Mouse (Mus musculus) MEL (cell line): Measurements from ENCODE around the gene Slc35b2. TPM values are rescaled to one million over a fixed set of nuclear protein-coding genes. Genes with fewer than 3 reads are reported as not detected.

Experiments
- DNase-seq: peaks from one replicate; pipeline ENCODE4 v3.0.0; 2011; ENCODE audit warnings: low read depth, low spot score
- H3K27ac ChIP-seq: 2 replicates; pipeline ENCODE4 v1.5.1; 2012; ENCODE audit warnings: low read depth, mild to moderate bottlenecking, control low read depth, low read length, moderate library complexity; ENCODE audit not compliant: control insufficient read depth
- H3K27me3 ChIP-seq, 2 experiments: fragments of 150-350 bp in 1 of 2; sonication (generic) in 1 of 2; 2 replicates each; pipeline ENCODE4 v1.6.1; 2012; ENCODE audit warnings: low read length in 2 of 2, mild to moderate bottlenecking in 2 of 2, improper control_type of control experiment in 1 of 2, moderate library complexity in 1 of 2; ENCODE audit not compliant: insufficient read depth in 2 of 2, control insufficient read depth in 1 of 2
- H3K36me3 ChIP-seq, 2 experiments: 2 replicates each; pipeline ENCODE4 v1.6.1; 2012 to 2014; ENCODE audit warnings: low read length in 2 of 2, improper control_type of control experiment in 1 of 2, inconsistent platforms in 1 of 2, mild to moderate bottlenecking in 1 of 2; ENCODE audit not compliant: insufficient read depth in 2 of 2, control insufficient read depth in 1 of 2
- H3K4me1 ChIP-seq, 2 experiments: fragments of 150-350 bp in 1 of 2; sonication (generic) in 1 of 2; 2 replicates each; pipeline ENCODE4 v1.6.1; 2012; ENCODE audit warnings: low read length in 2 of 2, improper control_type of control experiment in 1 of 2, mild to moderate bottlenecking in 1 of 2; ENCODE audit not compliant: insufficient read depth in 2 of 2, control insufficient read depth in 1 of 2
- H3K4me3 ChIP-seq, 2 experiments: fragments of 150-350 bp in 1 of 2; sonication (generic) in 1 of 2; 2 replicates each; pipeline ENCODE4 v1.5.1; 2012; ENCODE audit warnings: low read depth in 2 of 2, low read length in 2 of 2, mild to moderate bottlenecking in 2 of 2, moderate library complexity in 2 of 2, control low read depth in 1 of 2, improper control_type of control experiment in 1 of 2; ENCODE audit not compliant: control insufficient read depth in 1 of 2, insufficient read depth in 1 of 2
- H3K79me2 ChIP-seq: 2 replicates; pipeline ENCODE4 v1.6.1; 2012; ENCODE audit warnings: mild to moderate bottlenecking, low read length, moderate library complexity; ENCODE audit not compliant: control insufficient read depth, poor library complexity, insufficient read depth
- H3K9ac ChIP-seq: 2 replicates; pipeline ENCODE4 v1.6.1; 2012; ENCODE audit warnings: low read depth, mild to moderate bottlenecking, control low read depth, low read length, moderate library complexity; ENCODE audit not compliant: control insufficient read depth, poor library complexity, severe bottlenecking
- H3K9me3 ChIP-seq: fragments of 150-350 bp; sonication (generic); replicated peaks from 2 replicates; pipeline ENCODE4 v1.6.1; 2012; ENCODE audit warnings: mild to moderate bottlenecking, low read length, improper control_type of control experiment, moderate library complexity; ENCODE audit not compliant: insufficient read depth
- BHLHE40 ChIP-seq: IDR thresholded peaks from 2 replicates; pipeline ENCODE4 v1.6.1; 2012; ENCODE audit warnings: low read depth, mild to moderate bottlenecking, inconsistent platforms, low read length, improper control_type of control experiment, borderline replicate concordance
- CTCF ChIP-seq, 3 experiments: IDR thresholded peaks in 2 of 3; conservative IDR thresholded peaks in 1 of 3; 2 replicates each; pipeline ENCODE4 v1.5.1; 2011 to 2012; ENCODE audit warnings: low read length in 3 of 3, low read depth in 2 of 3, mild to moderate bottlenecking in 2 of 3, improper control_type of control experiment in 1 of 3, inconsistent platforms in 1 of 3, mixed read lengths in 1 of 3, moderate library complexity in 1 of 3; ENCODE audit not compliant: control insufficient read depth in 1 of 3, insufficient read depth in 1 of 3, poor library complexity in 1 of 3, severe bottlenecking in 1 of 3
- EP300 ChIP-seq, 2 experiments: IDR thresholded peaks; 2 replicates each; pipeline ENCODE4 v1.6.1; 2011; ENCODE audit warnings: improper control_type of control experiment in 2 of 2, low read length in 2 of 2, low read depth in 1 of 2, mild to moderate bottlenecking in 1 of 2
- ETS1 ChIP-seq: IDR thresholded peaks from 2 replicates; pipeline ENCODE4 v1.6.1; 2012; ENCODE audit warnings: low read depth, mild to moderate bottlenecking, inconsistent platforms, low read length, improper control_type of control experiment, moderate library complexity
- GABPA ChIP-seq: IDR thresholded peaks from 2 replicates; pipeline ENCODE4 v1.6.1; 2012; ENCODE audit warnings: low read depth, mild to moderate bottlenecking, inconsistent platforms, low read length, improper control_type of control experiment, moderate library complexity
- GATA1 ChIP-seq: IDR thresholded peaks from 2 replicates; pipeline ENCODE4 v1.6.1; 2011; ENCODE audit warnings: low read depth, low read length, improper control_type of control experiment
- HCFC1 ChIP-seq: IDR thresholded peaks from 2 replicates; pipeline ENCODE4 v1.6.1; 2012; ENCODE audit warnings: low read depth, mild to moderate bottlenecking, inconsistent platforms, low read length, improper control_type of control experiment, moderate library complexity
- JUND ChIP-seq: IDR thresholded peaks from 2 replicates; pipeline ENCODE4 v1.6.1; 2011; ENCODE audit warnings: low read depth, mild to moderate bottlenecking, improper control_type of control experiment, low read length
- MAFK ChIP-seq: IDR thresholded peaks from 2 replicates; pipeline ENCODE4 v1.6.1; 2011; ENCODE audit warnings: low read depth, mild to moderate bottlenecking, low read length, improper control_type of control experiment, borderline replicate concordance
- MAZ ChIP-seq: IDR thresholded peaks from 2 replicates; pipeline ENCODE4 v1.6.1; 2012; ENCODE audit warnings: low read depth, mild to moderate bottlenecking, inconsistent platforms, low read length, improper control_type of control experiment
- MXI1 ChIP-seq: IDR thresholded peaks from 2 replicates; pipeline ENCODE4 v1.6.1; 2011; ENCODE audit warnings: mild to moderate bottlenecking, low read depth, low read length, improper control_type of control experiment
- POLR2A ChIP-seq, 2 experiments: IDR thresholded peaks; 2 replicates each; pipeline ENCODE4 v1.6.1; 2011 to 2012; ENCODE audit warnings: low read length in 2 of 2, mild to moderate bottlenecking in 2 of 2, control low read depth in 1 of 2, improper control_type of control experiment in 1 of 2, low read depth in 1 of 2, moderate library complexity in 1 of 2; ENCODE audit not compliant: control insufficient read depth in 1 of 2, insufficient read depth in 1 of 2, poor library complexity in 1 of 2
- POLR2AphosphoS5 ChIP-seq: IDR thresholded peaks from 2 replicates; pipeline ENCODE4 v1.6.1; 2012; ENCODE audit warnings: low read depth, borderline replicate concordance, mild to moderate bottlenecking, inconsistent platforms, low read length, moderate library complexity, mixed read lengths
- RCOR1 ChIP-seq: IDR thresholded peaks from 2 replicates; pipeline ENCODE4 v1.6.1; 2012; ENCODE audit warnings: low read depth, mild to moderate bottlenecking, inconsistent platforms, low read length, improper control_type of control experiment
- TAL1 ChIP-seq: IDR thresholded peaks from 2 replicates; pipeline ENCODE4 v1.6.1; 2012; ENCODE audit warnings: mild to moderate bottlenecking, inconsistent platforms, low read length, moderate library complexity, mixed read lengths
- TCF12 ChIP-seq: IDR thresholded peaks from 2 replicates; pipeline ENCODE4 v1.6.1; 2014; ENCODE audit warnings: low read depth, mild to moderate bottlenecking, inconsistent platforms, low read length, improper control_type of control experiment, moderate library complexity
- UBTF ChIP-seq: IDR thresholded peaks from 2 replicates; pipeline ENCODE4 v1.6.1; 2012; ENCODE audit warnings: low read depth, mild to moderate bottlenecking, inconsistent platforms, low read length, improper control_type of control experiment, moderate library complexity, borderline replicate concordance; ENCODE audit not compliant: insufficient read depth
- USF1 ChIP-seq: IDR thresholded peaks from 2 replicates; pipeline ENCODE4 v1.6.1; 2014; ENCODE audit warnings: low read depth, mild to moderate bottlenecking, inconsistent platforms, low read length, improper control_type of control experiment, moderate library complexity
- ZKSCAN1 ChIP-seq: IDR thresholded peaks from 2 replicates; pipeline ENCODE4 v1.6.1; 2012; ENCODE audit warnings: low read depth, mild to moderate bottlenecking, inconsistent platforms, low read length, improper control_type of control experiment, moderate library complexity
- ZNF384 ChIP-seq: IDR thresholded peaks from 2 replicates; pipeline ENCODE4 v1.6.1; 2012; ENCODE audit warnings: low read depth, mild to moderate bottlenecking, inconsistent platforms, low read length, improper control_type of control experiment
- polyA plus RNA-seq, 2 experiments: library from polyadenylated mRNA; stranded (reverse) in 1 of 2; unstranded in 1 of 2; fragments of >175 nt in 1 of 2; fragments of >200 nt in 1 of 2; gene quantifications; 2 replicates each; pipeline versions ENCODE4 v1.2.1 to v1.2.4; 2012; ENCODE audit warnings: low replicate concordance in 2 of 2, low read depth in 1 of 2; ENCODE audit not compliant: insufficient read length in 2 of 2, insufficient read depth in 1 of 2, missing spikeins in 1 of 2
- total RNA-seq: library from RNA; depleted of rRNA; stranded (reverse); fragments of 300-350 nt; gene quantifications from 2 replicates; pipeline ENCODE4 v1.2.3, GENCODE M21; 2012

The Slc35b2 gene
- total and polyA plus RNA-seq, 3 experiments, result 81.7 to 111 TPM; not detected in 1

GRCm38 (mm10) chr17:45553065-45553464 is 10.6 kb upstream of the Slc35b2 start:
- Histone ChIP-seq H3K4me3 (no peak overlapping the region), H3K4me1 (peaks cover 0 to 34% of the 10 kb centered on the region in 2 experiments; a peak in 3 of 4 replicates)

GRCm38 (mm10) chr17:45554420-45554819 is 9.3 kb upstream of the Slc35b2 start:
- Histone ChIP-seq H3K36me3 (peaks cover 0 to 11% of the 10 kb centered on the region in 2 experiments; a peak in 2 of 4 replicates), H3K4me3 (no peak overlapping the region), H3K27me3 (peaks cover 0 to 2% of the 10 kb centered on the region in 2 experiments; a peak in 3 of 4 replicates), H3K27ac (no peak overlapping the region; the same call in 1 of the 2 replicates), H3K79me2 (no peaks in the 10 kb centered on the region; the same call in 1 of the 2 replicates), H3K9ac (no peak overlapping the region), H3K9me3 (no peaks in the 10 kb centered on the region), H3K4me1 (peaks cover 0 to 28% of the 10 kb centered on the region in 2 experiments; a peak in 3 of 4 replicates)
- TF ChIP-seq ZNF384 (no peak), RCOR1 (peak; percentile 67), TCF12 (peak; percentile 17; the same call in 1 of the 2 replicates), TAL1 (peak; percentile 56), POLR2A (IDR thresholded peaks at IDR 0.05; ENCODE audit: control insufficient read depth in 1 of 2, insufficient read depth in 1 of 2, low read depth in 1 of 2, low read length in 2 of 2, poor library complexity in 1 of 2) (no peak), EP300 (IDR thresholded peaks at IDR 0.05; ENCODE audit: low read depth in 1 of 2, low read length in 2 of 2) (0 out of 4 replicates have a peak, but pooled peaks of 1 of the 2 experiments have one; percentile 20), GATA1 (no peak), MAFK (no peak)
- peak; percentile 55 for DNase-seq

More at GRCm38 (mm10) chr17:45553065-45553464, 10.6 kb upstream of the Slc35b2 start:
- no peak overlapping the region for H3K27ac ChIP-seq
- H3K79me2 ChIP-seq, result no peaks in the 10 kb centered on the region; the same call in 1 of the 2 replicates
- H3K27me3 ChIP-seq, result peaks cover 0 to 2% of the 10 kb centered on the region in 2 experiments; a peak in 3 of 4 replicates
- H3K36me3 ChIP-seq, result peaks cover 0 to 11% of the 10 kb centered on the region in 2 experiments; a peak in 2 of 4 replicates
- H3K9ac ChIP-seq, result no peak overlapping the region
- TF ChIP-seq GABPA (no peak), EP300 (IDR thresholded peaks at IDR 0.05; ENCODE audit: low read depth in 1 of 2, low read length in 2 of 2) (no peak), ETS1 (no peak), UBTF (no peak), BHLHE40 (no peak), CTCF (IDR thresholded peaks at IDR 0.05 in 2 of 3, conservative IDR thresholded peaks at IDR 0.05 in 1 of 3; ENCODE audit: control insufficient read depth in 1 of 3, insufficient read depth in 1 of 3, low read depth in 2 of 3, low read length in 3 of 3, poor library complexity in 1 of 3, severe bottlenecking in 1 of 3) (no peak), MXI1 (no peak), POLR2AphosphoS5 (no peak), HCFC1 (no peak), MAZ (no peak), ZKSCAN1 (no peak), USF1 (no peak), JUND (no peak)
- no peaks in the 10 kb centered on the region for H3K9me3 ChIP-seq
- no peak for DNase-seq
